27 mouse cellular contexts compared by ENCODE assay signal in genomic region chr9:48980371-48980770, GRCm38 (mm10). TPM values are rescaled to one million over a fixed set of nuclear protein-coding genes. Genes with fewer than 3 reads are reported as not detected.
DNase-seq lines count a peak whose midpoint lies in the region; ATAC-seq and TF ChIP-seq lines count a peak whose summit lies in the region.
"Had no signal": no experiment of that assay in that cellular context is flagged by ENCODE, and none has a peak within 500 bp of the region (broad histone marks: within the 10 kb centered on the region; RNA-seq: fewer than 3 reads in every experiment).

No protein-coding gene starts in this region.

- no peaks in the 10 kb centered on the region for H3K36me3 ChIP-seq in heart, embryonic 11.5 days (ENCODE audit: control insufficient read depth, insufficient read depth, low read length)
- no peaks in the 10 kb centered on the region for H3K36me3 ChIP-seq in liver, postnatal 0 days (replicated peaks; ENCODE audit: insufficient read depth, low read length)
- no peaks in the 10 kb centered on the region for H3K36me3 ChIP-seq in liver, embryonic 11.5 days (ENCODE audit: control insufficient read depth, insufficient read depth, low read length)
- no peaks in the 10 kb centered on the region for H3K36me3 ChIP-seq in ES-E14 (ENCODE audit: control insufficient read depth, insufficient read depth, low read length, poor library complexity, severe bottlenecking)
- H3K36me3 ChIP-seq: lung, embryonic 15.5 days; neural tube, embryonic 15.5 days had no signal

- no peak for TF ChIP-seq CTCF in liver, postnatal 0 days (IDR thresholded peaks at IDR 0.05; ENCODE audit: low read depth)

- no peak overlapping the region; the same call in 1 of the 2 replicates for H3K4me2 ChIP-seq in heart, embryonic 11.5 days
- H3K4me2 ChIP-seq in liver, postnatal 0 days (ENCODE audit: low read depth, low read length): no peak overlapping the region
- H3K4me2 ChIP-seq in liver, embryonic 11.5 days: no peak overlapping the region
- H3K4me2 ChIP-seq: lung, embryonic 15.5 days; midbrain, embryonic 11.5 days; neural tube, embryonic 15.5 days had no signal

- ATAC-seq in heart, embryonic 11.5 days (replicated peaks; ENCODE audit: insufficient number of reproducible peaks, low FRiP score, low TSS enrichment): no peak
- no peak for ATAC-seq in liver, postnatal 0 days
- ATAC-seq in liver, embryonic 11.5 days (replicated peaks; ENCODE audit: low FRiP score): no peak
- ATAC-seq: forebrain, embryonic 14.5 days; hindbrain, postnatal 0 days; intestine, postnatal 0 days had no signal

- no peak overlapping the region for H3K4me3 ChIP-seq in heart, embryonic 11.5 days (ENCODE audit: low read depth, low read length)
- H3K4me3 ChIP-seq in liver, postnatal 0 days (ENCODE audit: low read depth, low read length): no peak overlapping the region
- H3K4me3 ChIP-seq in liver, embryonic 11.5 days (ENCODE audit: low read depth, low read length): no peak overlapping the region
- H3K4me3 ChIP-seq in ES-E14 (ENCODE audit: insufficient read depth in 1 of 2, low read depth in 1 of 2, low read length in 2 of 2, poor library complexity in 1 of 2, severe bottlenecking in 1 of 2): no peak overlapping the region
- H3K4me3 ChIP-seq: gastrocnemius, adult 2 months; lung, embryonic 15.5 days; neural tube, embryonic 15.5 days had no signal

- no peak for TF ChIP-seq EP300 in liver, postnatal 0 days (IDR thresholded peaks at IDR 0.05; ENCODE audit: low read depth)

- H3K27ac ChIP-seq in heart, embryonic 11.5 days (ENCODE audit: low read depth, low read length): peak overlapping the region; percentile 68
- H3K27ac ChIP-seq in liver, postnatal 0 days (ENCODE audit: low read depth): 0 out of 2 replicates have a peak overlapping the region, but pooled peaks have one; percentile 13
- no peak overlapping the region for H3K27ac ChIP-seq in liver, embryonic 11.5 days (ENCODE audit: low read depth, low read length)
- 0 out of 2 replicates have a peak overlapping the region, but pooled peaks have one; percentile 1 for H3K27ac ChIP-seq in ES-E14 (ENCODE audit: insufficient read depth, low read depth, low read length, poor library complexity, severe bottlenecking)
- H3K27ac ChIP-seq: gastrocnemius, adult 2 months; hindbrain, postnatal 0 days; liver, embryonic 14.5 days; lung, embryonic 15.5 days; neural tube, embryonic 15.5 days; stomach, postnatal 0 days had no signal

- 42% methylated on average over 5 of the region's 5 CpGs for WGBS in heart, embryonic 11.5 days (ENCODE audit: insufficient replicate concordance)
- 69% methylated on average over 5 of the region's 5 CpGs for WGBS in liver, postnatal 0 days (ENCODE audit: insufficient replicate concordance)
- 74% methylated on average over 5 of the region's 5 CpGs for WGBS in liver, embryonic 11.5 days

- intact Hi-C loops in heart, postnatal 14 days (cut with DNase I): no loop called here

- peaks cover 10% of the 10 kb centered on the region for H3K4me1 ChIP-seq in heart, embryonic 11.5 days (ENCODE audit: control insufficient read depth, insufficient read depth, low read length)
- peaks cover 8% of the 10 kb centered on the region for H3K4me1 ChIP-seq in liver, postnatal 0 days (ENCODE audit: insufficient read depth)
- peaks cover 8% of the 10 kb centered on the region for H3K4me1 ChIP-seq in liver, embryonic 11.5 days (replicated peaks; ENCODE audit: control insufficient read depth, insufficient read depth, low read length)
- H3K4me1 ChIP-seq in ES-E14 (ENCODE audit: control insufficient read depth in 2 of 2, insufficient read depth in 2 of 2, low read length in 2 of 2, poor library complexity in 1 of 2): peaks cover 3 to 12% of the 10 kb centered on the region in 2 experiments; a peak in 2 of 4 replicates
- H3K4me1 ChIP-seq: lung, embryonic 15.5 days had no signal

- no peak for DNase-seq in heart, postnatal 14 days
- DNase-seq in liver, postnatal 0 days: no peak
- DNase-seq in liver, embryonic 11.5 days (ENCODE audit: low spot score): no peak
- DNase-seq in ES-E14 (ENCODE audit: low read depth, low spot score): no peak
- DNase-seq in induced T-regulatory cell, adult 2 months (ENCODE audit: low read depth): peak; percentile 43
- DNase-seq in layer of hippocampus, postnatal 36 days: no peak
- DNase-seq: adrenal gland, postnatal 25 days; cerebellum, adult 8-10 months; gastrocnemius, adult 2 months; right cerebral cortex, adult 18-20 months; right cerebral cortex, postnatal 4 days had no signal

- no peak overlapping the region for H3K9ac ChIP-seq in heart, embryonic 11.5 days (ENCODE audit: low read depth, low read length)
- no peak overlapping the region for H3K9ac ChIP-seq in liver, postnatal 0 days (replicated peaks)
- H3K9ac ChIP-seq in liver, embryonic 11.5 days (ENCODE audit: low read depth, low read length): no peak overlapping the region
- H3K9ac ChIP-seq in ES-E14 (ENCODE audit: insufficient read depth, low read depth, low read length, poor library complexity, severe bottlenecking): no peak overlapping the region
- H3K9ac ChIP-seq: liver, embryonic 14.5 days; lung, embryonic 15.5 days; neural tube, embryonic 15.5 days had no signal

- no peaks in the 10 kb centered on the region for H3K9me3 ChIP-seq in heart, embryonic 11.5 days (replicated peaks; ENCODE audit: control insufficient read depth, low read length)
- no peaks in the 10 kb centered on the region for H3K9me3 ChIP-seq in liver, postnatal 0 days (ENCODE audit: low read length)
- H3K9me3 ChIP-seq in liver, embryonic 11.5 days (ENCODE audit: control insufficient read depth, low read length): no peaks in the 10 kb centered on the region
- H3K9me3 ChIP-seq in ES-E14 (ENCODE audit: control insufficient read depth, insufficient read depth, low read depth, low read length): no peaks in the 10 kb centered on the region
- H3K9me3 ChIP-seq: lung, embryonic 15.5 days; neural tube, embryonic 15.5 days had no signal

- H3K27me3 ChIP-seq in heart, embryonic 11.5 days (ENCODE audit: control insufficient read depth, insufficient read depth, low read length): no peaks in the 10 kb centered on the region
- no peaks in the 10 kb centered on the region for H3K27me3 ChIP-seq in liver, postnatal 0 days (ENCODE audit: insufficient read depth, low read length)
- no peaks in the 10 kb centered on the region for H3K27me3 ChIP-seq in liver, embryonic 11.5 days (replicated peaks; ENCODE audit: control insufficient read depth, insufficient read depth, low read length)
- H3K27me3 ChIP-seq: lung, embryonic 15.5 days; neural tube, embryonic 15.5 days had no signal

- in situ Hi-C loops in ES-E14 (cut with MboI; ENCODE audit: low sequenced_read_pairs in 2 of 2, unreplicated experiment in 2 of 2): no loop called here

TF ChIP-seq in ES-E14, 5 proteins besides CTCF, POLR2A, EP300 and RAD21:
- TF ChIP-seq MAFK (IDR thresholded peaks at IDR 0.05; ENCODE audit: insufficient read depth, low read depth, low read length) (no peak), CHD2 (IDR thresholded peaks at IDR 0.05; ENCODE audit: low read depth, low read length) (no peak), HCFC1 (IDR thresholded peaks at IDR 0.05; ENCODE audit: borderline replicate concordance, insufficient read depth, low read length) (no peak), ZNF384 (IDR thresholded peaks at IDR 0.05; ENCODE audit: low read depth, low read length) (no peak), ZC3H11A (IDR thresholded peaks at IDR 0.05; ENCODE audit: borderline replicate concordance, low read depth, low read length) (no peak)
TF ChIP-seq in ES-E14: peak in this region for 0.

RNA-seq across cellular contexts. Expression of gene Usp28, which starts 4.8 kb away (rescaled TPM):
- 106 and 119 TPM in 2 replicates for polyA plus RNA-seq in heart, embryonic 11.5 days (2014; fragmentation: Nextera tagmentation; extraction: Ambion mirVana)
- 100 to 1,000 TPM; 140 to 145 TPM for total RNA-seq in heart, postnatal 14 days (2021)
- 2.5 and 3.9 TPM in 2 replicates for polyA plus RNA-seq in liver, postnatal 0 days (2015; fragmentation: Nextera tagmentation; extraction: Ambion mirVana)
- 15.2 and 15.4 TPM in 2 replicates for polyA plus RNA-seq in liver, embryonic 11.5 days (2014; fragmentation: Nextera tagmentation; extraction: Ambion mirVana)
- total RNA-seq in ES-E14 (2012; rRNA removed): 70.1 and 121 TPM in 2 replicates
- 10 to 100 TPM; 36.4 to 36.8 TPM for total RNA-seq in layer of hippocampus, postnatal 36 days (2021)

RNA-seq across cellular contexts. Expression of gene Htr3b, which starts 15.6 kb away (rescaled TPM):
- not detected in 2 replicates for polyA plus RNA-seq in heart, embryonic 11.5 days (2014; fragmentation: Nextera tagmentation; extraction: Ambion mirVana)
- total RNA-seq in heart, postnatal 14 days (2021): not detected
- not detected in 2 replicates for polyA plus RNA-seq in liver, postnatal 0 days (2015; fragmentation: Nextera tagmentation; extraction: Ambion mirVana)
- polyA plus RNA-seq in liver, embryonic 11.5 days (2014; fragmentation: Nextera tagmentation; extraction: Ambion mirVana): not detected in 2 replicates
- not detected in 2 replicates for total RNA-seq in ES-E14 (2012; rRNA removed)
- total RNA-seq in layer of hippocampus, postnatal 36 days (2021): not detected
- total RNA-seq: gastrocnemius, adult 2 months; gastrocnemius, postnatal 4 days; layer of hippocampus, adult 8-10 months; left cerebral cortex, postnatal 25 days; megakaryocyte progenitor cell, adult 5-6 weeks; midbrain, postnatal 0 days had no signal
- polyA plus RNA-seq: forebrain, embryonic 14.5 days; frontal cortex, adult 2 months; kidney, embryonic 14.5 days; midbrain, embryonic 11.5 days had no signal
